Mouse (Mus musculus) adipose tissue, adult 10 weeks (tissue): ENCODE data around the gene Ppp1r3a. TPM values are rescaled to one million over a fixed set of nuclear protein-coding genes. Genes with fewer than 3 reads are reported as not detected.

Experiments
- polyA plus RNA-seq: library from polyadenylated mRNA; stranded (reverse); fragments of 350-450 nt; fragmentation: Illumina TruSeq; extraction: RNeasy Lipid Tissue Mini Kit (QIAGEN cat#74804); gene quantifications from one replicate; pipeline ENCODE4 v1.2.3, GENCODE M21; 2014; ENCODE audit warnings: low read depth, low replicate concordance

Gene Ppp1r3a
- polyA plus RNA-seq, result 0.19 TPM

DNA sequence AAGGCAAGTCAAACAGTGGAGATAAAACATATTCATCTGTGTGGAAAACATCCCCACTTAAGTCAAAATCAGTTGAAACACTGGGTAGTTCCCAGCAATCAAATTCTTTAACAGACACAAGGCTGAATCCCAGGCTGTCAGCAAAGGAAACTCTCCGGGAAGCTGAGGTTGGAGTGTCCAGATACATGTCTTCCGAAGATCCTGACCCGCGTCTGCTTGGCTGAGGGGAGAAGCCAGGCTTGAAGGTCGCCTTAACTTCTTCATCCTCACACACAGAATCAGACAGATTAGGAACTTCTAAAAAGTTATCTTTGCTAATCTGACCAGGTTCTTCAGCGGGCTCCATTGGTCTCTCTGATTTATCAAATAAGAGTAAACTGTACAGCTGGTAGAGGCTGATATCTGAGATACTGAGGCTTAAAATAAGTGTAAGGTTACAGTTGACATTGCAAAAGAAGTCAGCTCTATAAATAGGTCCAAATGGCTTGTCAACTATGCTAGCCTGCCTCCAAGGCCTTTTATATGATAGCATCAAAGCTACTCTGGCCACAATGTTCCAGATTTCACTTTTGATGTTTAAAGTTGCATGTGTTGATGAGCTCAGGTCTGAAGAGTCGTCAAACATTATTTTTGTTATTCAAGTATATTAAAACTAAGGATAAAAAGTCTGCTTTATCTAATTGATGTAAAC lies at the start of gene Ppp1r3a:
TSS of gene Ppp1r3a (minus strand) at position 374 of the 691 bp plus-strand sequence.

Other genes starting within 250 kb of the Ppp1r3a start
- 0.51 TPM for gene Foxp2, start 146.1 kb upstream of the Ppp1r3a start, polyA plus RNA-seq